Mouse (Mus musculus) heart, adult 9 months (tissue): ENCODE measurements around the gene Wfdc6a.
"Not testable (repeated sequence)": the region's sequence is repeated elsewhere in the genome, so short reads cannot be mapped to it uniquely, and the experiment has no call there.

ENCODE experiments used
- DNase-seq, 2 experiments: peaks; one replicate each; pipeline ENCODE4 v3.0.0; 2022; ENCODE audit warnings: low spot score in 2 of 2

Gene Wfdc6a

DNA sequence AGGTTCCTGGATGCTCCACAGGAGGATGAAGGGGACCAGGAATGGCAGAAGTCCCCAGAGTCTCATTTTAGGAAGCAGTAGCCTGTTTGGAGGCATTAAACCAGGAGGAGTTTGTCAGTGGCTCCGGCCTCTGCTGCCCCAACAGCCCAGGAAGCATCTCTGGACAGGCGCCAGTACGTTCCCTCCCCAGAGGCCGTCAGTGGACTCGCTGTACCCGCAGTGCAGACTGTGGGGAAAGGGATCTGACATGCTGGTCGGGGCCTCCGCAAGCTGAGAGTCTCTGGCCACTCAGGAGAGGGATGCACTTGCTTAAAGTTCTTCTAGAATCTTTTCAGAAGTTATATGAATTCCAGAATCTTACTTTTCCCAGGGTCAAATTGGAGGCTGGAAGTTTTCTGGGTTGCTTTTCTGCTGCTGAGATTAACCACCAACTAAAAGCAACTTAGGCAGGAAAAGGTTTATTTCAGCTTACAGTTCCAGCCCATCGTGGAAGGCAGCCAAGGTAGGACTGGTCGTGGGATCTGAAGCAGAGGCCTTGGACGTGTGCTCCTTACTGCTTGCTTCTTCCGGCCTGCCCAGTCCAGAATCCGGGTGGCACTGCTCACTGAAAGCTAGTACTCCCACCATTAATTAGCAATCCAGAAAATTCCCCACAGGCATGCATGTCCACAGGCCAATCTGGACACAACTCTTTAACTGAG, at the start of gene Wfdc6a:
Gene Wfdc6a (minus strand): TSS at position 423 of the 701 bp plus-strand sequence.
- peak; percentile 14 to 24 for DNase-seq

DNA sequence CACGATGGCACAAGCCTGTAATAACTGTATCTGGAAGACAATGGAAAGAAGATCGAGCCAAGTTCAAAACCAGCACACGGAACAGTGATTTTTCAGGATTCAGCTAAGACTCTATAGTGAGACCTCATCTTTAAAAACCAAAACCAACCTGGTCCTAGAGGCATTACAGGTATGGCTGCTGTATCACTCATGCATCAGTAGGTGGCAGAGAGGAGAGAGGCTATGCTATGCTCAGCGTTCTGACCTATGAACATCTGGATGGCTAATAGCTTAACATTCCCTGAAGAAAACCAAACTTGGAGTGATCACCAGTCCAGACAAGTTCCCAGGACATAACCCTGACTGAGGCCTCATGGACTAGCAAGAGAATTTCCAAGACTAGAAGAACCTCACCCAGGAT, 36.5 kb upstream of the Wfdc6a start:
- no peak for DNase-seq

DNA sequence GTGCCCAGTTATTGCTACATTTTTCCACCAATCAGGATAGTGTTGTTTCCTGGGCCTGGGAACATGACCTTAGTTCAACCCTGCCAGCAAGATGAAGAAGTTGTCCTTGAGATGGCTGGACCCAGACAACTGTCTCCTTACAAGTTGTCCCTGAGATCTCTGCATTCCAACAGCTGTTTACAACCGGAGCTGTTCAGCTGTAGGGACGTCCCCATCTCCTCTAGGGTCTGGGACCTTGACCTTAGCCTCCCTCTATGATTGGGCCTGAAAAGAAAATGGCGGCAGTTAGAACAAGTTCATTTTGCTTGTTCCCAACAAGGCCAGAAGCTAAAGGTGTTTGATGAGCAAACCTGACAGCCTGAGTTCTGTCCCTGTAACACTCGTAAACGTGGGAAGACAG, 33.8 kb upstream of the Wfdc6a start:
- DNase-seq = no peak

DNA sequence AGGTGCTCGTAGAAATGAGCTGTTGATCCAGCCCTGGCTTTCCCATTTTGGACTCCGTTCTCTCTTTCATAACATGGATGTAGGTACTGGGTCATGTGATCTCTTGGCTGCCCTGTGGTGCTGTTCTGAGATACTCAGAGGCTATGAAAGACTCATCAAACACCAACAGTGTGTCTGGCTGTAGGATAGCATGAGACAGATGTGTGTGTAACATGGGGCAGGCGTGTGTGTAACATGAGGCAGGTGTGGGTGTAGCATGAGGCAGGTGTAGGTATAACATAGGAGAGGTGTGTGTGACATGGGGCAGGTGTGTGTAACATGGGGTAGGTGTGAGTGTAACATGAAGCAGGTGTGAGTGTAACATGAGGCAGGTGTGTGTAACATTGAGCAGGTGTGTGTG, 30.1 kb upstream of the Wfdc6a start:
- DNase-seq = no peak

- peak; percentile 14 to 47 for DNase-seq
These were observed 28.2 kb upstream of the Wfdc6a start, which contains the start of the genes Wfdc6b and Wfdc8 for GRCm38 (mm10) chr2:164613471-164613870. Gene Wfdc6b, plus strand, starts transcription at chr2:164613522. Gene Wfdc8, minus strand, starts transcription at chr2:164613626.

GRCm38 (mm10) chr2:164608781-164609180, 23.5 kb upstream of the Wfdc6a start:
- DNase-seq = no peak

GRCm38 (mm10) chr2:164604411-164604810, 19.2 kb upstream of the Wfdc6a start:
- DNase-seq = no peak

DNA sequence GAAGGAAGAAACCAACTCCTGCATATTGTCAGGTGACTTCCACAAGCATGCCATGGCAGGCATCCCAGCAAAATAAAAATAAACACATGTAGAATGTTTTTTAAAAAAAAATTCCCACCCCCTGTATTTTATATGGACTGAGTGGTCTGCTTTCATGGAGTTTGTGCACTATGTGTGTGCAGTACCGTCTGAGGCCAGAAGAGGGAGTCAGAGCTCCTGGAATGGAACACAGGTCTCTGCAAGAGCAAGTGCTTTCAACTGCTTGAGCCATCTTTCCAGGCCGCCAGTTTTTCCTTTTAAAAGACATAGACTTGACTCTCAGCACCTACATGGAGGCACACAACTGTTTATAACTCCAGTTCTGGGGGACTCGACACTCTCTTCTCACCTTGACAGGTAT, 18.2 kb upstream of the Wfdc6a start:
- DNase-seq = no peak

GRCm38 (mm10) chr2:164600179-164600578, 14.9 kb upstream of the Wfdc6a start:
- DNase-seq = no peak

DNA sequence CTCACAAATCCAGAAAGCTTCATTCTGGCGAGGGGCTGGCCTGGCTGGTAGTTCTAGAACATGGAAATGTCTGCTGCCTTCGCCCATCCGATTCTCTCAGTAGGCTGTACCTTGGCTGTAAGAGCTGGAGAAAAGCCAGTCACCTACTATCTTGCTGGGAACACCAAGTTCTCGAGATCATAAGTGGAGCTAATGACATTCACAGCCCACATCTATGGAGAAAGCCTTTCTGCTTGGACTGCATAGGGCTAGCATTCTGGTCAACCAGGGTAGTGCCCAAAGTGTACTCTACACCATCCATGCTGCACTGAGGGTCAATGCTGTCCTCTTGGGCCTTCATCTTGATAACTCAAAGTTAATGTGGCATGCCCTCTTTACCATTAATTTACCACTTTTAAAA, 8.2 kb upstream of the Wfdc6a start, which contains the start of gene Eppin:
Gene Eppin (minus strand): TSS at position 101 of the 400 bp plus-strand sequence.
- DNase-seq = no peak

- no peak for DNase-seq
These were observed 6.8 kb upstream of the Wfdc6a start for GRCm38 (mm10) chr2:164592014-164592413.

DNA sequence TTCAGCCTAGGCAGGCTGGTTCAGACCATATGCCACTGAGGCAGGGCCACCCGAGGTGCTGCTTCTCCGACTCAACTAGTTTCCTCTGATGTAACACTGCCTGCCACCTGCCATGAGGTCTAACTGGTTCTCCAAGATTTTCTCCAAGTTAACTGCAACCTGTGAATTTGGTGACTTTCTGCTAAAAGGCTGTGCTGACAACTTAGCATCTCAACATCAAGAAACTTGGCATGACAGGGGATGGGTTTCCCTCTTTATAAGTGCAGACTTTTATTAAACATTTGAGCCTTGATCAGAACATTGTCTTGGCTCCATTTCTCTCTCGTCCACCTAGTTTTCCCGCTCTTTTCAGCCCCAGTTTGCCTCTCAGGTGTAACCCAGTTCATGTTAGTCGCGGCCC, 11.9 kb downstream of the Wfdc6a start, which contains the start of gene Spint3:
Gene Spint3 (minus strand): TSS at position 101 of the 400 bp plus-strand sequence.
- not testable (repeated sequence) for DNase-seq

DNA sequence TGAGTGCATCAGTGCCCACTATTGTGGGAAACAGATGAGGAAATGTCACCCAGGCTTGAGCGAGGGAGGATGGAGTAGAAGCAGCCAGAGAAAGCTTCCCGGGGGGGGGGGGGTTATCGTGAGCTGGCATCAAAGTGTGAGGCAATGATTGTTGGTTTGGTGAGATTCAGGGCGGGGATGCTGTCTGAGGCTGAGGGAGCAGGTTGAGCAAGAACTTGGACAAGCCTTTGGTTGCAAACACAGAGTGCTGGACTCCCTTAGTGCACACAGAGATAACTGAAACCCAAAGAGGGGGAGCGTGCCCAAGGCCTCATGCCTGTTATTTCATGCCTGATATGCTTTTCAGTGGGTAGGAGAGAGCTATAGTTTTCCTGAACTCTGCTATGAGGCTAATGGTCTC, 17.8 kb downstream of the Wfdc6a start:
- no peak for DNase-seq

DNA sequence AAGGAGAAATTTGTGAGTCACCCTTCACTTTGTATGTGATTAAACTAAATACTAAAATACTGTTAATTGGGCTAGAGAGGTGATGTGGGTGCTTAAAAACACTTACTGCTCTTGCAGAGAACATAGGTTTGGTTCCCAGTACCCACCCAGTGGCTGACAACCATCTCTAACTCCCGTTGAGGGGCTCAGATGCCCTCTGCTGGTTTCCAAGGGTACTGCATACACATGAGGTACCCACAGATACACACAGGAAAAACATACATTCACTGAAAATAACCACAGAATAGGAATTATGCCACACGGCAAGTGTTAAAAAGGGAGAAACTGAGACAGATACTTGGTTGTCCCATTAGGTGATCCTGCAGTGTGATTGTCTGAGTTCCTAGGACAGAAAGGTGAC, 18.2 kb downstream of the Wfdc6a start:
- no peak for DNase-seq

- no peak for DNase-seq
These were observed 20.9 kb downstream of the Wfdc6a start for GRCm38 (mm10) chr2:164564346-164564745.

DNA sequence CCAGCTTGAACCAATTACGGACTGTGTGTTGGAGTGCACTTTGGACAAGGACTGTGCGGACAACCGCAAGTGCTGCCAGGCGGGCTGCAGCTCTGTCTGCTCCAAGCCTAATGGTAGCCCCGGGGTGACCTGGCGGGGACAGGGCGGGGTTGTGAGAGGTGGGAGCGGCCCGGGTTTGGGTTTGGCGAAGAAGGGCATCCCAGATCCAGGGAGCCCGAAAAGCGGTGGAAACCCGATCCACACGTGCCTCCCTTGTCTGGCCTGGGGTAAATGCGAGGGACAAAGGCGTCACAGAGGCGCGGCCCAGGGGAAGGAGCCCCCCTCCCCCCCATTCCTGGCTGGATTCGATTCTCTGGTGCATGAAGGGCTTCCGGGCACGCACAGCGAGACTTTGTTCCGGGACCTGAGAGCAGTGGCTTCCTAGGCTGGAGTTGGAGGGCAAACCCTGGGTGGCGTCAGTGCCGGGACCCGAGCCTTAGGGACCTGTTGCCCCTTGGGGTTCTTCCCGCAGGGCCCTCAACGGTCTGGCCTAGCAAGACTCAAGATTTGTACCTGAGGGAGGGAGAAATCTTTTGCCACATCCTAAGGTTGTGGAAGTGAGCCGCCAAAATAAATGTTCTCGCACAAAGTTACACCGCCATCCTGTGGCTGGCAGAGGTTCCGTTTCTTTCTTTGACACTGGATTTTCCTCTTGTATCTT, 21.8 kb downstream of the Wfdc6a start:
- DNase-seq = no peak

GRCm38 (mm10) chr2:164562391-164563188, 22.7 kb downstream of the Wfdc6a start, which contains the start of gene Wfdc2:
Gene Wfdc2, plus strand, starts transcription at chr2:164562413.
- no peak for DNase-seq

GRCm38 (mm10) chr2:164560106-164560505, 25.1 kb downstream of the Wfdc6a start:
- no peak for DNase-seq

DNA sequence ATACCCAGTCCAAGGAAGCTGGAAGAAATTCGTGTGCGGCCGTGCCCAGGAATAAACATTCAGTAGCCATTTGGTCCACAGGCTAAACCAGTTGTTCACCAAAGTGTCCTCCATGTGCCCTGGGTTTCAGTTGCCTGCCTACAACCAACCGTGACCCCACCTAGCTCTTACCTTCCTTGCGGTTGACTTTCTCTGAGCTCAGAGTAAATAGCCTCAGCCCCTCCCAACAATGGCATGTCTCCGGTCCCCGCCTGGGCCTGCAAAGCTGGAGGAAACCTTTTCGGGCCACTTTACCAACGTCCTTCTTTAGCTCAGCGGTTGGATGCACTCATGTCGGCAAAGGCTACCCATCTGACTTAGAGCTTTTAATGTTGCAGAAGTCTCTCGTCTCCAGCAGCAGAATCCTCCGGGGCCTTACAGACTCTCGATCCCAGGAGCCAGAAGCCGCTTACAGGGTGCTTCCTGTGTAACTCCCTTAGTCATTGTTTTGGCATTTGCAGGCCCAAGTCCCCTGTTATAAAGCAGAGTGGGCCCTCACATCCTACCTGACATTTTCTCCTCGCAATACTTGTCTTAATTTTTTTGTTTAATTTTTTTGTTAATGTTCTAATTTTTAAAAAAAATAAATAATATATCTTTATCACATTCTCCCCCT, 26.1 kb downstream of the Wfdc6a start:
- no peak for DNase-seq

DNA sequence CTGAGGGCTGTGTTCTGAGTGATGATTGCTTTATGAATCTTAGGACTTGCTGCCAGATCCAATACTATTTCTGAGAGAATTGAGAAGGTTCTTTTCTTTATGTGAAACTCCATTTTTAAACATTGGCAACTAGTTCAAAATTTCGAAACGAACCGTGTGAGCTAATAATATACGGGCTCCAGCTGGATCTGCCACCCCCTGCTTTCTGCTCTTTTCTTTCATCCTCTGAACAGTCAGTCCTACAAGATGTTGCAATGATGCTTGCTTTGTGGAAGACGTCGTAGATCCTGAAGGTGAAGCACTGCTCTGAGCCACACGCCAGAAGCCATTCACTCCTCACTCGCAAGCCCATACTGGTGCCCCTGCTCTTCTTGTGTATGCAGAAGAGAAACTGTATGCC, 26.8 kb downstream of the Wfdc6a start:
- no peak for DNase-seq

- DNase-seq = no peak
These were observed 33.7 kb downstream of the Wfdc6a start for GRCm38 (mm10) chr2:164551502-164551901.

DNA sequence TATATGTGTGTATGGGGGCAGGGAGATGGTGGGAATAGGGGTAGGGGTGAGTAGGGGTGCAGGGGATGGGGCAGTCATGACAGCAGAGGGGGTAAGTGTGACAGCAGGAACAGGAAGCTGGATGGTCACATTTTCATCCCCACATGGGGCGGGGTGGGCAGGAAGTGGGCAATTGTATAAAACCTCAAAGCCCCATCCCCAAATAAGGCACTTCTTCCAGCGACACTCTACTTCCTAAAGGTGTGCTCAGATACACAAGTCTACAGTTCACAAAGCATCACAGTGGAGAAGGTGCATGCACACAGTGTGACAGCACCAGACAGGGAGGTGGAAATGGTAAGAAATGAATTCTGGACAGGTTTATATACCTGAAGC, 34.4 kb downstream of the Wfdc6a start:
- no peak for DNase-seq
